Mouse (Mus musculus) embryonic facial prominence, embryonic 13.5 days (tissue): ENCODE measurements around the gene Ascc1. TPM values are rescaled to one million over a fixed set of nuclear protein-coding genes. Genes with fewer than 3 reads are reported as not detected.
A peak's percentile ranks its signal among the peaks of the same experiment; 100 is the strongest.

ENCODE experiments used
- ATAC-seq: fragments of 200-750 bp; cut with Nextera tagmentation; 2 replicates; pipeline ENCODE4 v1.8.0; 2017; ENCODE audit warnings: low read depth; ENCODE audit not compliant: insufficient number of reproducible peaks, insufficient read depth, low FRiP score, low TSS enrichment
- H3K27ac ChIP-seq: fragments of 300-500 bp; sonication (generic); 2 replicates; pipeline ENCODE4 v1.5.1; 2015; ENCODE audit warnings: moderate library complexity, mild to moderate bottlenecking, inconsistent platforms
- H3K27me3 ChIP-seq: fragments of 300-500 bp; sonication (generic); 2 replicates; pipeline ENCODE4 v1.6.1; 2015; ENCODE audit warnings: mild to moderate bottlenecking, inconsistent platforms
- H3K36me3 ChIP-seq: fragments of 300-500 bp; sonication (generic); 2 replicates; pipeline ENCODE4 v1.6.1; 2015; ENCODE audit warnings: mild to moderate bottlenecking, inconsistent platforms
- H3K4me1 ChIP-seq: fragments of 300-500 bp; sonication (generic); 2 replicates; pipeline ENCODE4 v1.6.1; 2015; ENCODE audit warnings: inconsistent platforms
- H3K4me2 ChIP-seq: fragments of 300-500 bp; sonication (generic); 2 replicates; pipeline ENCODE4 v1.6.1; 2015; ENCODE audit warnings: moderate library complexity, mild to moderate bottlenecking, inconsistent platforms
- H3K4me3 ChIP-seq: fragments of 300-500 bp; sonication (generic); 2 replicates; pipeline ENCODE4 v1.5.1; 2015; ENCODE audit warnings: mild to moderate bottlenecking, inconsistent platforms
- H3K9ac ChIP-seq: fragments of 300-500 bp; sonication (generic); 2 replicates; pipeline ENCODE4 v1.6.1; 2015; ENCODE audit warnings: mild to moderate bottlenecking, inconsistent platforms
- H3K9me3 ChIP-seq: fragments of 300-500 bp; sonication (generic); 2 replicates; pipeline ENCODE4 v1.6.1; 2016; ENCODE audit warnings: inconsistent platforms
- WGBS: fragments of 180-500 bp; shearing (Covaris S2); methylation state at CpG from one replicate; pipeline ENCODE4 v1.1.7; 2015; ENCODE audit warnings: mixed read lengths; 5-methylcytosine and 5-hydroxymethylcytosine counted together
- polyA plus RNA-seq: library from polyadenylated mRNA; unstranded; fragments of >200 nt; fragmentation: Nextera tagmentation; extraction: Ambion mirVana; gene quantifications from 2 replicates; pipeline ENCODE4 v1.2.1, GENCODE M21; 2015

Ascc1 gene
- polyA plus RNA-seq, 1 experiment from 2014 or later: 50.3 TPM

- Histone ChIP-seq H3K9ac (no peak overlapping the region), H3K4me3 (no peak overlapping the region), H3K27ac (peak overlapping the region; percentile 100; the same call in 1 of the 2 replicates), H3K36me3 (no peaks in the 10 kb centered on the region), H3K4me1 (peaks cover 53% of the 10 kb centered on the region), H3K9me3 (no peaks in the 10 kb centered on the region), H3K27me3 (no peaks in the 10 kb centered on the region), H3K4me2 (no peak overlapping the region)
- 82% methylated on average over 6 of the region's 6 CpGs for WGBS
- ATAC-seq: no peak
Observed at GRCm38 (mm10) chr10:59967309-59967942, 35.2 kb upstream of the Ascc1 start.

- peak overlapping the region; percentile 56 for H3K4me3 ChIP-seq
- no peaks in the 10 kb centered on the region for H3K27me3 ChIP-seq
- no peaks in the 10 kb centered on the region for H3K9me3 ChIP-seq
- peak overlapping the region; percentile 76 for H3K4me2 ChIP-seq
- H3K4me1 ChIP-seq: peaks cover 53% of the 10 kb centered on the region
- peak overlapping the region; percentile 96 for H3K27ac ChIP-seq
- WGBS: under 1% methylated on average over 25 of the region's 25 CpGs
- peak overlapping the region; percentile 91 for H3K9ac ChIP-seq
- no peak for ATAC-seq
- H3K36me3 ChIP-seq: no peaks in the 10 kb centered on the region
Observed at GRCm38 (mm10) chr10:59969821-59970449, 32.7 kb upstream of the Ascc1 start.

- no peak for ATAC-seq
- H3K4me1 ChIP-seq: peaks cover 48% of the 10 kb centered on the region
Observed at GRCm38 (mm10) chr10:59970450-59971062, 32.0 kb upstream of the Ascc1 start.

GRCm38 (mm10) chr10:59971813-59972212 is 30.8 kb upstream of the Ascc1 start:
- WGBS: 85% methylated on average over 8 of the region's 8 CpGs
- Histone ChIP-seq H3K4me1 (peaks cover 42% of the 10 kb centered on the region), H3K4me2 (no peak overlapping the region), H3K9ac (no peak overlapping the region), H3K36me3 (no peaks in the 10 kb centered on the region), H3K27ac (no peak overlapping the region), H3K27me3 (no peaks in the 10 kb centered on the region), H3K4me3 (no peak overlapping the region), H3K9me3 (no peaks in the 10 kb centered on the region)
- ATAC-seq: no peak

More at GRCm38 (mm10) chr10:59970450-59971062, 32.0 kb upstream of the Ascc1 start:
- no peaks in the 10 kb centered on the region for H3K36me3 ChIP-seq
- H3K4me3 ChIP-seq: peak overlapping the region; percentile 56
- no peaks in the 10 kb centered on the region for H3K27me3 ChIP-seq
- peak overlapping the region; percentile 91 for H3K9ac ChIP-seq
- WGBS: 25% methylated on average over 6 of the region's 6 CpGs
- H3K9me3 ChIP-seq: no peaks in the 10 kb centered on the region
- H3K4me2 ChIP-seq: peak overlapping the region; percentile 76
- peak overlapping the region; percentile 96 for H3K27ac ChIP-seq

- no peaks in the 10 kb centered on the region for H3K36me3 ChIP-seq
Observed at GRCm38 (mm10) chr10:59972534-59972933, 30.1 kb upstream of the Ascc1 start.

GRCm38 (mm10) chr10:59972999-59973398 is 29.6 kb upstream of the Ascc1 start:
- Histone ChIP-seq H3K27me3 (no peaks in the 10 kb centered on the region), H3K36me3 (no peaks in the 10 kb centered on the region), H3K4me3 (no peak overlapping the region), H3K4me2 (no peak overlapping the region), H3K9me3 (no peaks in the 10 kb centered on the region), H3K9ac (no peak overlapping the region), H3K27ac (0 out of 2 replicates have a peak overlapping the region, but pooled peaks have one; percentile 5), H3K4me1 (peaks cover 47% of the 10 kb centered on the region)
- WGBS: 80% methylated on average over 6 of the region's 6 CpGs
- no peak for ATAC-seq

More at GRCm38 (mm10) chr10:59972534-59972933, 30.1 kb upstream of the Ascc1 start:
- no peak for ATAC-seq
- H3K4me3 ChIP-seq: no peak overlapping the region
- no peak overlapping the region for H3K27ac ChIP-seq
- H3K4me2 ChIP-seq: no peak overlapping the region
- no peaks in the 10 kb centered on the region for H3K27me3 ChIP-seq
- H3K4me1 ChIP-seq: peaks cover 42% of the 10 kb centered on the region
- H3K9ac ChIP-seq: no peak overlapping the region
- WGBS: 69% methylated on average over 2 of the region's 2 CpGs
- H3K9me3 ChIP-seq: no peaks in the 10 kb centered on the region

- Histone ChIP-seq H3K27ac (peak overlapping the region; percentile 87; the same call in 1 of the 2 replicates), H3K4me1 (peaks cover 51% of the 10 kb centered on the region), H3K27me3 (no peaks in the 10 kb centered on the region), H3K9me3 (no peaks in the 10 kb centered on the region), H3K36me3 (no peaks in the 10 kb centered on the region), H3K4me2 (no peak overlapping the region), H3K4me3 (no peak overlapping the region), H3K9ac (no peak overlapping the region)
- WGBS: 84% methylated on average over 4 of the region's 4 CpGs
- no peak for ATAC-seq
Observed at GRCm38 (mm10) chr10:59973400-59973799, 29.2 kb upstream of the Ascc1 start.

- Histone ChIP-seq H3K4me1 (peaks cover 59% of the 10 kb centered on the region), H3K4me2 (peak overlapping the region; percentile 46), H3K9ac (peak overlapping the region; percentile 57), H3K27ac (peak overlapping the region; percentile 87), H3K9me3 (no peaks in the 10 kb centered on the region), H3K36me3 (no peaks in the 10 kb centered on the region), H3K27me3 (no peaks in the 10 kb centered on the region), H3K4me3 (peak overlapping the region; percentile 4; the same call in 1 of the 2 replicates)
- ATAC-seq: no peak; the same call in 1 of the 2 replicates
- 9% methylated on average over 6 of the region's 6 CpGs for WGBS
Observed at GRCm38 (mm10) chr10:59974191-59974664, 28.4 kb upstream of the Ascc1 start.

- WGBS: 71% methylated on average over 3 of the region's 3 CpGs
- Histone ChIP-seq H3K4me2 (peak overlapping the region; percentile 46; the same call in 1 of the 2 replicates), H3K9ac (no peak overlapping the region), H3K27me3 (no peaks in the 10 kb centered on the region), H3K36me3 (no peaks in the 10 kb centered on the region), H3K27ac (peak overlapping the region; percentile 87), H3K9me3 (no peaks in the 10 kb centered on the region), H3K4me1 (peaks cover 60% of the 10 kb centered on the region), H3K4me3 (no peak overlapping the region)
- ATAC-seq: no peak
Observed at GRCm38 (mm10) chr10:59974786-59975185, 27.8 kb upstream of the Ascc1 start.

- H3K9me3 ChIP-seq: no peaks in the 10 kb centered on the region
- peaks cover 53% of the 10 kb centered on the region for H3K4me1 ChIP-seq
- H3K4me2 ChIP-seq: no peak overlapping the region
- no peak for ATAC-seq
- no peak overlapping the region for H3K27ac ChIP-seq
- no peak overlapping the region for H3K9ac ChIP-seq
- H3K36me3 ChIP-seq: no peaks in the 10 kb centered on the region
- H3K27me3 ChIP-seq: no peaks in the 10 kb centered on the region
- WGBS: 71% methylated on average over 2 of the region's 4 CpGs
- no peak overlapping the region for H3K4me3 ChIP-seq
Observed at GRCm38 (mm10) chr10:59977141-59977540, 25.5 kb upstream of the Ascc1 start.

GRCm38 (mm10) chr10:59977715-59978343 is 24.8 kb upstream of the Ascc1 start:
- Histone ChIP-seq H3K4me1 (peaks cover 53% of the 10 kb centered on the region), H3K9me3 (no peaks in the 10 kb centered on the region), H3K27ac (peak overlapping the region; percentile 90), H3K9ac (no peak overlapping the region), H3K36me3 (no peaks in the 10 kb centered on the region), H3K4me2 (no peak overlapping the region), H3K27me3 (no peaks in the 10 kb centered on the region), H3K4me3 (no peak overlapping the region)
- no peak for ATAC-seq
- 73% methylated on average over 5 of the region's 5 CpGs for WGBS
